18 mouse cellular contexts compared by ENCODE assay signal in genomic region chr6:113384351-113384927, GRCm38 (mm10). TPM values are rescaled to one million over a fixed set of nuclear protein-coding genes. Genes with fewer than 3 reads are reported as not detected.
A peak's percentile ranks its signal among the peaks of the same experiment; 100 is the strongest.
DNase-seq lines count a peak whose midpoint lies in the region; ATAC-seq and TF ChIP-seq lines count a peak whose summit lies in the region.
"Had no signal": no experiment of that assay in that cellular context is flagged by ENCODE, and none has a peak within 500 bp of the region (broad histone marks: within the 10 kb centered on the region; RNA-seq: fewer than 3 reads in every experiment).

No protein-coding gene starts in this region.

- peak; percentile 79 for ATAC-seq in hindbrain, embryonic 15.5 days (ENCODE audit: low FRiP score, low read depth)
- no peak for ATAC-seq in hindbrain, embryonic 12.5 days (ENCODE audit: low FRiP score)
- no peak for ATAC-seq in midbrain, embryonic 14.5 days (ENCODE audit: low FRiP score, low TSS enrichment)
- no peak for ATAC-seq in midbrain, embryonic 11.5 days (ENCODE audit: low FRiP score)
- ATAC-seq in neural tube, embryonic 15.5 days (ENCODE audit: low FRiP score): peak; percentile 55
- ATAC-seq: CD4-positive, CD25-positive, alpha-beta regulatory T cell, adult 4 months; inflammation-experienced regulatory T-cells, adult 6 months; liver, postnatal 0 days had no signal

- DNase-seq in cerebellum, adult 11-12 months: peak; percentile 39
- no peak for DNase-seq in cerebellum, adult 8-10 months
- DNase-seq in midbrain, embryonic 14.5 days: peak; percentile 53
- DNase-seq in midbrain, embryonic 11.5 days (ENCODE audit: low spot score, missing footprints): no peak
- DNase-seq in gastrocnemius, adult 2 months: no peak
- DNase-seq: gastrocnemius, postnatal 36 days; heart, postnatal 10 days; liver; liver, postnatal 0 days; right cerebral cortex, postnatal 25 days; thymus, postnatal 4 days had no signal

- intact Hi-C loops in gastrocnemius, adult 2 months (cut with DNase I): no loop called here

- TF ChIP-seq CTCF in gastrocnemius, adult 2 months (IDR thresholded peaks at IDR 0.05): no peak

- H3K4me1 ChIP-seq in hindbrain, embryonic 15.5 days (replicated peaks): peaks cover 1% of the 10 kb centered on the region
- H3K4me1 ChIP-seq in hindbrain, embryonic 12.5 days: peaks cover under 1% of the 10 kb centered on the region; the same call in 1 of the 2 replicates
- no peaks in the 10 kb centered on the region for H3K4me1 ChIP-seq in midbrain, embryonic 14.5 days (ENCODE audit: control insufficient read depth, insufficient read depth, low read length)
- peaks cover 1% of the 10 kb centered on the region; the same call in 1 of the 2 replicates for H3K4me1 ChIP-seq in midbrain, embryonic 11.5 days (ENCODE audit: control insufficient read depth, insufficient read depth, low read length)
- peaks cover 12% of the 10 kb centered on the region; the same call in 1 of the 2 replicates for H3K4me1 ChIP-seq in neural tube, embryonic 15.5 days

- no peak overlapping the region for H3K9ac ChIP-seq in hindbrain, embryonic 15.5 days
- no peak overlapping the region for H3K9ac ChIP-seq in hindbrain, embryonic 12.5 days
- no peak overlapping the region for H3K9ac ChIP-seq in midbrain, embryonic 14.5 days (replicated peaks; ENCODE audit: low read length)
- no peak overlapping the region for H3K9ac ChIP-seq in midbrain, embryonic 11.5 days (ENCODE audit: low read length)
- no peak overlapping the region for H3K9ac ChIP-seq in neural tube, embryonic 15.5 days (replicated peaks)
- H3K9ac ChIP-seq: embryonic facial prominence, embryonic 13.5 days; liver, postnatal 0 days had no signal

- WGBS in hindbrain, embryonic 15.5 days: 82% methylated on average over 8 of the region's 8 CpGs
- 90% methylated on average over 8 of the region's 8 CpGs for WGBS in hindbrain, embryonic 12.5 days
- WGBS in midbrain, embryonic 14.5 days: 87% methylated on average over 8 of the region's 8 CpGs
- 94% methylated on average over 8 of the region's 8 CpGs for WGBS in midbrain, embryonic 11.5 days
- 78% methylated on average over 8 of the region's 8 CpGs for WGBS in neural tube, embryonic 15.5 days

- no peak overlapping the region for H3K4me3 ChIP-seq in hindbrain, embryonic 15.5 days
- H3K4me3 ChIP-seq in hindbrain, embryonic 12.5 days: no peak overlapping the region
- no peak overlapping the region for H3K4me3 ChIP-seq in midbrain, embryonic 14.5 days (replicated peaks; ENCODE audit: low read depth, low read length)
- H3K4me3 ChIP-seq in midbrain, embryonic 11.5 days (ENCODE audit: low read depth, low read length): no peak overlapping the region
- no peak overlapping the region for H3K4me3 ChIP-seq in neural tube, embryonic 15.5 days (replicated peaks)
- H3K4me3 ChIP-seq in gastrocnemius, adult 2 months: no peak overlapping the region
- H3K4me3 ChIP-seq: embryonic facial prominence, embryonic 13.5 days had no signal

- no peaks in the 10 kb centered on the region for H3K9me3 ChIP-seq in hindbrain, embryonic 15.5 days
- H3K9me3 ChIP-seq in hindbrain, embryonic 12.5 days (replicated peaks): no peaks in the 10 kb centered on the region
- H3K9me3 ChIP-seq in midbrain, embryonic 14.5 days (ENCODE audit: control insufficient read depth, low read length): no peaks in the 10 kb centered on the region
- H3K9me3 ChIP-seq in midbrain, embryonic 11.5 days (ENCODE audit: control insufficient read depth, low read length): no peaks in the 10 kb centered on the region
- H3K9me3 ChIP-seq in neural tube, embryonic 15.5 days (replicated peaks): no peaks in the 10 kb centered on the region
- H3K9me3 ChIP-seq: embryonic facial prominence, embryonic 13.5 days; G1E had no signal

- peaks cover 85% of the 10 kb centered on the region for H3K36me3 ChIP-seq in hindbrain, embryonic 15.5 days
- H3K36me3 ChIP-seq in hindbrain, embryonic 12.5 days: peaks cover 87% of the 10 kb centered on the region
- H3K36me3 ChIP-seq in midbrain, embryonic 14.5 days (ENCODE audit: control insufficient read depth, insufficient read depth, low read length): peaks cover 90% of the 10 kb centered on the region
- peaks cover 40% of the 10 kb centered on the region for H3K36me3 ChIP-seq in midbrain, embryonic 11.5 days (ENCODE audit: control insufficient read depth, insufficient read depth, low read length)
- H3K36me3 ChIP-seq in neural tube, embryonic 15.5 days: peaks cover 83% of the 10 kb centered on the region

- H3K4me2 ChIP-seq in hindbrain, embryonic 15.5 days: no peak overlapping the region
- H3K4me2 ChIP-seq in hindbrain, embryonic 12.5 days (replicated peaks): no peak overlapping the region
- H3K4me2 ChIP-seq in midbrain, embryonic 14.5 days (ENCODE audit: low read length): no peak overlapping the region
- H3K4me2 ChIP-seq in midbrain, embryonic 11.5 days: no peak overlapping the region
- no peak overlapping the region for H3K4me2 ChIP-seq in neural tube, embryonic 15.5 days
- H3K4me2 ChIP-seq: embryonic facial prominence, embryonic 13.5 days had no signal

- H3K27ac ChIP-seq in hindbrain, embryonic 15.5 days (replicated peaks): peak overlapping the region; percentile 55; the same call in 1 of the 2 replicates
- no peak overlapping the region for H3K27ac ChIP-seq in hindbrain, embryonic 12.5 days
- H3K27ac ChIP-seq in midbrain, embryonic 14.5 days (replicated peaks; ENCODE audit: low read depth, low read length): no peak overlapping the region
- H3K27ac ChIP-seq in midbrain, embryonic 11.5 days (ENCODE audit: low read depth, low read length): no peak overlapping the region
- 0 out of 2 replicates have a peak overlapping the region, but pooled peaks have one; percentile 46 for H3K27ac ChIP-seq in neural tube, embryonic 15.5 days (replicated peaks)
- H3K27ac ChIP-seq in gastrocnemius, adult 2 months: no peak overlapping the region
- H3K27ac ChIP-seq: embryonic facial prominence, embryonic 13.5 days had no signal

- H3K27me3 ChIP-seq in hindbrain, embryonic 15.5 days: no peaks in the 10 kb centered on the region
- H3K27me3 ChIP-seq in hindbrain, embryonic 12.5 days: no peaks in the 10 kb centered on the region
- no peaks in the 10 kb centered on the region for H3K27me3 ChIP-seq in midbrain, embryonic 14.5 days (ENCODE audit: control insufficient read depth, insufficient read depth, low read length)
- no peaks in the 10 kb centered on the region for H3K27me3 ChIP-seq in midbrain, embryonic 11.5 days (ENCODE audit: control insufficient read depth, insufficient read depth, low read length)
- no peaks in the 10 kb centered on the region for H3K27me3 ChIP-seq in neural tube, embryonic 15.5 days (replicated peaks)
- H3K27me3 ChIP-seq: embryonic facial prominence, embryonic 13.5 days had no signal

RNA-seq across cellular contexts. Expression of gene Ttll3, which starts 4.6 kb away (rescaled TPM):
- polyA plus RNA-seq in hindbrain, embryonic 15.5 days (2015; fragmentation: Nextera tagmentation; extraction: Ambion mirVana): 11.1 and 11.3 TPM in 2 replicates
- polyA plus RNA-seq in hindbrain, embryonic 12.5 days (2016; fragmentation: Nextera tagmentation; extraction: Ambion mirVana): 8.0 and 8.9 TPM in 2 replicates
- 7.3 and 7.8 TPM in 2 replicates for polyA plus RNA-seq in midbrain, embryonic 14.5 days (2014; fragmentation: Nextera tagmentation; extraction: Ambion mirVana)
- 3.0 TPM in 2 replicates for polyA plus RNA-seq in midbrain, embryonic 11.5 days (2014; fragmentation: Nextera tagmentation; extraction: Ambion mirVana)
- 10.3 and 11.3 TPM in 2 replicates for polyA plus RNA-seq in neural tube, embryonic 15.5 days (2015; fragmentation: Nextera tagmentation; extraction: Ambion mirVana)
- total RNA-seq in gastrocnemius, adult 2 months (2021): 1 to 10 TPM in 1 of 2 experiments, under 1 TPM in 1; 0.48 to 1.3 TPM

RNA-seq across cellular contexts. Expression of gene Arpc4, which starts 6.5 kb away (rescaled TPM):
- polyA plus RNA-seq in hindbrain, embryonic 15.5 days (2015; fragmentation: Nextera tagmentation; extraction: Ambion mirVana): 413 and 423 TPM in 2 replicates
- polyA plus RNA-seq in hindbrain, embryonic 12.5 days (2016; fragmentation: Nextera tagmentation; extraction: Ambion mirVana): 363 and 371 TPM in 2 replicates
- polyA plus RNA-seq in midbrain, embryonic 14.5 days (2014; fragmentation: Nextera tagmentation; extraction: Ambion mirVana): 234 and 394 TPM in 2 replicates
- 188 and 208 TPM in 2 replicates for polyA plus RNA-seq in midbrain, embryonic 11.5 days (2014; fragmentation: Nextera tagmentation; extraction: Ambion mirVana)
- 428 and 436 TPM in 2 replicates for polyA plus RNA-seq in neural tube, embryonic 15.5 days (2015; fragmentation: Nextera tagmentation; extraction: Ambion mirVana)
- 10 to 100 TPM; 47.4 to 53.4 TPM for total RNA-seq in gastrocnemius, adult 2 months (2021)

RNA-seq across cellular contexts. Expression of gene Tada3, which starts 6.8 kb away (rescaled TPM):
- 70.7 and 77.5 TPM in 2 replicates for polyA plus RNA-seq in hindbrain, embryonic 15.5 days (2015; fragmentation: Nextera tagmentation; extraction: Ambion mirVana)
- 64.5 and 66.0 TPM in 2 replicates for polyA plus RNA-seq in hindbrain, embryonic 12.5 days (2016; fragmentation: Nextera tagmentation; extraction: Ambion mirVana)
- 72.2 and 81.9 TPM in 2 replicates for polyA plus RNA-seq in midbrain, embryonic 14.5 days (2014; fragmentation: Nextera tagmentation; extraction: Ambion mirVana)
- polyA plus RNA-seq in midbrain, embryonic 11.5 days (2014; fragmentation: Nextera tagmentation; extraction: Ambion mirVana): 59.3 and 62.4 TPM in 2 replicates
- polyA plus RNA-seq in neural tube, embryonic 15.5 days (2015; fragmentation: Nextera tagmentation; extraction: Ambion mirVana): 73.4 and 73.9 TPM in 2 replicates
- total RNA-seq in gastrocnemius, adult 2 months (2021): 10 to 100 TPM; 14.1 to 15.5 TPM

RNA-seq across cellular contexts. Expression of gene Rpusd3, which starts 34.7 kb away (rescaled TPM):
- 18.7 and 23.3 TPM in 2 replicates for polyA plus RNA-seq in hindbrain, embryonic 15.5 days (2015; fragmentation: Nextera tagmentation; extraction: Ambion mirVana)
- polyA plus RNA-seq in hindbrain, embryonic 12.5 days (2016; fragmentation: Nextera tagmentation; extraction: Ambion mirVana): 22.0 and 26.1 TPM in 2 replicates
- polyA plus RNA-seq in midbrain, embryonic 14.5 days (2014; fragmentation: Nextera tagmentation; extraction: Ambion mirVana): 20.7 and 24.6 TPM in 2 replicates
- polyA plus RNA-seq in midbrain, embryonic 11.5 days (2014; fragmentation: Nextera tagmentation; extraction: Ambion mirVana): 26.6 and 32.0 TPM in 2 replicates
- 20.0 and 24.6 TPM in 2 replicates for polyA plus RNA-seq in neural tube, embryonic 15.5 days (2015; fragmentation: Nextera tagmentation; extraction: Ambion mirVana)
- total RNA-seq in gastrocnemius, adult 2 months (2021): 1 to 10 TPM; 7.7 to 8.3 TPM

RNA-seq across cellular contexts. Expression of gene Camk1, which starts 40.7 kb away (rescaled TPM):
- 112 and 117 TPM in 2 replicates for polyA plus RNA-seq in hindbrain, embryonic 15.5 days (2015; fragmentation: Nextera tagmentation; extraction: Ambion mirVana)
- 72.5 and 78.4 TPM in 2 replicates for polyA plus RNA-seq in hindbrain, embryonic 12.5 days (2016; fragmentation: Nextera tagmentation; extraction: Ambion mirVana)
- polyA plus RNA-seq in midbrain, embryonic 14.5 days (2014; fragmentation: Nextera tagmentation; extraction: Ambion mirVana): 101 and 108 TPM in 2 replicates
- polyA plus RNA-seq in midbrain, embryonic 11.5 days (2014; fragmentation: Nextera tagmentation; extraction: Ambion mirVana): 61.6 and 65.4 TPM in 2 replicates
- 103 and 119 TPM in 2 replicates for polyA plus RNA-seq in neural tube, embryonic 15.5 days (2015; fragmentation: Nextera tagmentation; extraction: Ambion mirVana)
- total RNA-seq in gastrocnemius, adult 2 months (2021): 10 to 100 TPM; 39.3 to 39.5 TPM

Comparison
In these comparisons a context has a peak if more than half of its experiments do, and no peak if none do; other contexts are left out.
1. DNase-seq: peak in cerebellum, adult 11-12 months (single experiment) and midbrain, embryonic 14.5 days (single experiment); none in cerebellum, adult 8-10 months (single experiment), midbrain, embryonic 11.5 days (single experiment) and gastrocnemius, adult 2 months (single experiment).
2. ATAC-seq: peak in hindbrain, embryonic 15.5 days (single experiment) and neural tube, embryonic 15.5 days (single experiment); none in hindbrain, embryonic 12.5 days (single experiment), midbrain, embryonic 14.5 days (single experiment) and midbrain, embryonic 11.5 days (single experiment).
3. H3K27ac ChIP-seq: peak in hindbrain, embryonic 15.5 days (single experiment) and neural tube, embryonic 15.5 days (single experiment); none in hindbrain, embryonic 12.5 days (single experiment), midbrain, embryonic 14.5 days (single experiment), midbrain, embryonic 11.5 days (single experiment) and gastrocnemius, adult 2 months (single experiment).